Mouse (Mus musculus) hindbrain, embryonic 12.5 days (tissue): ENCODE results near the gene Bahcc1. TPM values are rescaled to one million over a fixed set of nuclear protein-coding genes. Genes with fewer than 3 reads are reported as not detected.

Experiments
- ATAC-seq: fragments of 200-750 bp; cut with Nextera tagmentation; 2 replicates; pipeline ENCODE4 v1.8.0; 2017; ENCODE audit warnings: moderate TSS enrichment; ENCODE audit not compliant: low FRiP score
- H3K27ac ChIP-seq: fragments of 300-500 bp; sonication (generic); 2 replicates; pipeline ENCODE4 v1.5.1; 2016; ENCODE audit warnings: mild to moderate bottlenecking
- H3K27me3 ChIP-seq: fragments of 300-500 bp; sonication (generic); 2 replicates; pipeline ENCODE4 v1.6.1; 2016; ENCODE audit warnings: mild to moderate bottlenecking
- H3K36me3 ChIP-seq: fragments of 300-500 bp; sonication (generic); 2 replicates; pipeline ENCODE4 v1.6.1; 2016; ENCODE audit warnings: mild to moderate bottlenecking
- H3K4me1 ChIP-seq: fragments of 300-500 bp; sonication (generic); 2 replicates; pipeline ENCODE4 v1.6.1; 2016
- H3K4me2 ChIP-seq: fragments of 300-500 bp; sonication (generic); replicated peaks from 2 replicates; pipeline ENCODE4 v1.6.1; 2016; ENCODE audit warnings: mild to moderate bottlenecking
- H3K4me3 ChIP-seq: fragments of 300-500 bp; sonication (generic); 2 replicates; pipeline ENCODE4 v1.5.1; 2016; ENCODE audit warnings: mild to moderate bottlenecking
- H3K9ac ChIP-seq: fragments of 300-500 bp; sonication (generic); 2 replicates; pipeline ENCODE4 v1.6.1; 2016; ENCODE audit warnings: mild to moderate bottlenecking, moderate library complexity
- H3K9me3 ChIP-seq: fragments of 300-500 bp; sonication (generic); replicated peaks from 2 replicates; pipeline ENCODE4 v1.6.1; 2016; ENCODE audit warnings: mild to moderate bottlenecking
- WGBS: fragments of 180-500 bp; shearing (Covaris S2); methylation state at CpG from one replicate; pipeline ENCODE4 v1.1.7; 2016; 5-methylcytosine and 5-hydroxymethylcytosine counted together
- polyA plus RNA-seq: library from polyadenylated mRNA; unstranded; fragments of >200 nt; fragmentation: Nextera tagmentation; extraction: Ambion mirVana; gene quantifications from 2 replicates; pipeline ENCODE4 v1.2.1, GENCODE M21; 2016

The Bahcc1 gene
- polyA plus RNA-seq, 1 experiment from 2014 or later = 23.8 TPM

GRCm38 (mm10) chr11:120303119-120303518 lies 70.4 kb downstream of the Bahcc1 start:
- no peak overlapping the region for H3K4me2 ChIP-seq
- WGBS = 86% methylated on average over 9 of the region's 9 CpGs
- H3K4me3 ChIP-seq = no peak overlapping the region
- H3K27me3 ChIP-seq = peaks cover 15% of the 10 kb centered on the region
- no peaks in the 10 kb centered on the region for H3K36me3 ChIP-seq
- ATAC-seq = no peak
- no peak overlapping the region for H3K9ac ChIP-seq
- peaks cover 43% of the 10 kb centered on the region for H3K4me1 ChIP-seq
- H3K9me3 ChIP-seq = no peaks in the 10 kb centered on the region
- no peak overlapping the region for H3K27ac ChIP-seq

GRCm38 (mm10) chr11:120303559-120304349 lies 71.0 kb downstream of the Bahcc1 start:
- ATAC-seq = no peak
- no peak overlapping the region for H3K4me2 ChIP-seq
- no peak overlapping the region for H3K4me3 ChIP-seq
- H3K9me3 ChIP-seq = no peaks in the 10 kb centered on the region
- no peak overlapping the region for H3K9ac ChIP-seq
- H3K4me1 ChIP-seq = peaks cover 49% of the 10 kb centered on the region
- H3K36me3 ChIP-seq = no peaks in the 10 kb centered on the region
- H3K27me3 ChIP-seq = peaks cover 17% of the 10 kb centered on the region
- WGBS = 92% methylated on average over 21 of the region's 21 CpGs
- 0 out of 2 replicates have a peak overlapping the region, but pooled peaks have one; percentile 93 for H3K27ac ChIP-seq

- Histone ChIP-seq H3K36me3 (no peaks in the 10 kb centered on the region), H3K9ac (no peak overlapping the region), H3K4me1 (peaks cover 50% of the 10 kb centered on the region), H3K27me3 (peaks cover 20% of the 10 kb centered on the region), H3K27ac (peak overlapping the region; percentile 93), H3K4me2 (peak overlapping the region; percentile 72), H3K9me3 (no peaks in the 10 kb centered on the region), H3K4me3 (no peak overlapping the region)
- WGBS = 34% methylated on average over 5 of the region's 5 CpGs
- ATAC-seq = no peak
Measured at GRCm38 (mm10) chr11:120304350-120304694, 71.6 kb downstream of the Bahcc1 start.

- Histone ChIP-seq H3K4me3 (peak overlapping the region; percentile 43), H3K4me2 (peak overlapping the region; percentile 72), H3K4me1 (peaks cover 47% of the 10 kb centered on the region), H3K36me3 (no peaks in the 10 kb centered on the region), H3K9me3 (no peaks in the 10 kb centered on the region), H3K27me3 (peaks cover 17% of the 10 kb centered on the region), H3K27ac (peak overlapping the region; percentile 93), H3K9ac (peak overlapping the region; percentile 69)
- peak; percentile 95 for ATAC-seq
- under 1% methylated on average over 51 of the region's 53 CpGs for WGBS
Measured at GRCm38 (mm10) chr11:120304886-120305534, 72.3 kb downstream of the Bahcc1 start.

GRCm38 (mm10) chr11:120305535-120306365 lies 73.0 kb downstream of the Bahcc1 start:
- peak overlapping the region; percentile 58 for H3K9ac ChIP-seq
- 23% methylated on average over 15 of the region's 15 CpGs for WGBS
- H3K4me3 ChIP-seq = peak overlapping the region; percentile 43
- peaks cover 53% of the 10 kb centered on the region for H3K4me1 ChIP-seq
- H3K4me2 ChIP-seq = peak overlapping the region; percentile 72
- peaks cover 17% of the 10 kb centered on the region for H3K27me3 ChIP-seq
- no peaks in the 10 kb centered on the region for H3K9me3 ChIP-seq
- ATAC-seq = no peak
- H3K36me3 ChIP-seq = no peaks in the 10 kb centered on the region
- peak overlapping the region; percentile 93 for H3K27ac ChIP-seq

- Histone ChIP-seq H3K4me3 (no peak overlapping the region; the same call in 1 of the 2 replicates), H3K27ac (peak overlapping the region; percentile 40; the same call in 1 of the 2 replicates), H3K4me1 (peaks cover 58% of the 10 kb centered on the region), H3K9ac (no peak overlapping the region; the same call in 1 of the 2 replicates), H3K4me2 (peak overlapping the region; percentile 72), H3K27me3 (peaks cover 17% of the 10 kb centered on the region), H3K9me3 (no peaks in the 10 kb centered on the region), H3K36me3 (no peaks in the 10 kb centered on the region)
- no peak for ATAC-seq
- WGBS = 44% methylated on average over 12 of the region's 12 CpGs
Measured at GRCm38 (mm10) chr11:120306366-120307131, 73.8 kb downstream of the Bahcc1 start.

GRCm38 (mm10) chr11:120307132-120307413 lies 74.3 kb downstream of the Bahcc1 start:
- no peak for ATAC-seq
- Histone ChIP-seq H3K4me2 (0 out of 2 replicates have a peak overlapping the region, but pooled peaks have one; percentile 72), H3K4me1 (peaks cover 64% of the 10 kb centered on the region), H3K4me3 (no peak overlapping the region), H3K27me3 (peaks cover 13% of the 10 kb centered on the region), H3K9ac (no peak overlapping the region), H3K27ac (peak overlapping the region; percentile 40), H3K9me3 (no peaks in the 10 kb centered on the region), H3K36me3 (no peaks in the 10 kb centered on the region)
- WGBS = 10% methylated on average over 5 of the region's 5 CpGs

GRCm38 (mm10) chr11:120307566-120308430 lies 75.1 kb downstream of the Bahcc1 start:
- no peak overlapping the region for H3K9ac ChIP-seq
- H3K9me3 ChIP-seq = no peaks in the 10 kb centered on the region
- H3K27ac ChIP-seq = peak overlapping the region; percentile 40; the same call in 1 of the 2 replicates
- 0 out of 2 replicates have a peak overlapping the region, but pooled peaks have one; percentile 11 for H3K4me2 ChIP-seq
- no peaks in the 10 kb centered on the region for H3K36me3 ChIP-seq
- H3K4me1 ChIP-seq = peaks cover 61% of the 10 kb centered on the region
- H3K4me3 ChIP-seq = no peak overlapping the region
- peaks cover 13% of the 10 kb centered on the region for H3K27me3 ChIP-seq
- no peak for ATAC-seq
- 5% methylated on average over 19 of the region's 19 CpGs for WGBS

- no peak for ATAC-seq
- no peak overlapping the region for H3K4me3 ChIP-seq
- H3K9me3 ChIP-seq = no peaks in the 10 kb centered on the region
- H3K27ac ChIP-seq = no peak overlapping the region
- no peak overlapping the region for H3K4me2 ChIP-seq
- no peaks in the 10 kb centered on the region for H3K36me3 ChIP-seq
- H3K27me3 ChIP-seq = peaks cover 13% of the 10 kb centered on the region
- peaks cover 61% of the 10 kb centered on the region for H3K4me1 ChIP-seq
- H3K9ac ChIP-seq = no peak overlapping the region
- WGBS = 51% methylated on average over 15 of the region's 15 CpGs
Measured at GRCm38 (mm10) chr11:120308441-120309320, 75.9 kb downstream of the Bahcc1 start.

- peaks cover 60% of the 10 kb centered on the region for H3K4me1 ChIP-seq
- H3K4me3 ChIP-seq = peak overlapping the region; percentile 36
- peak; percentile 90 for ATAC-seq
- WGBS = 0% methylated on average over 45 of the region's 45 CpGs
- H3K27me3 ChIP-seq = peaks cover 13% of the 10 kb centered on the region
- H3K9ac ChIP-seq = peak overlapping the region; percentile 68
- peak overlapping the region; percentile 93 for H3K27ac ChIP-seq
- no peaks in the 10 kb centered on the region for H3K36me3 ChIP-seq
- H3K4me2 ChIP-seq = peak overlapping the region; percentile 73
- no peaks in the 10 kb centered on the region for H3K9me3 ChIP-seq
Measured at GRCm38 (mm10) chr11:120310813-120311312, 78.1 kb downstream of the Bahcc1 start.
